Mouse (Mus musculus): Measurements from ENCODE around the gene Plcxd2.

Gene Plcxd2

DNA sequence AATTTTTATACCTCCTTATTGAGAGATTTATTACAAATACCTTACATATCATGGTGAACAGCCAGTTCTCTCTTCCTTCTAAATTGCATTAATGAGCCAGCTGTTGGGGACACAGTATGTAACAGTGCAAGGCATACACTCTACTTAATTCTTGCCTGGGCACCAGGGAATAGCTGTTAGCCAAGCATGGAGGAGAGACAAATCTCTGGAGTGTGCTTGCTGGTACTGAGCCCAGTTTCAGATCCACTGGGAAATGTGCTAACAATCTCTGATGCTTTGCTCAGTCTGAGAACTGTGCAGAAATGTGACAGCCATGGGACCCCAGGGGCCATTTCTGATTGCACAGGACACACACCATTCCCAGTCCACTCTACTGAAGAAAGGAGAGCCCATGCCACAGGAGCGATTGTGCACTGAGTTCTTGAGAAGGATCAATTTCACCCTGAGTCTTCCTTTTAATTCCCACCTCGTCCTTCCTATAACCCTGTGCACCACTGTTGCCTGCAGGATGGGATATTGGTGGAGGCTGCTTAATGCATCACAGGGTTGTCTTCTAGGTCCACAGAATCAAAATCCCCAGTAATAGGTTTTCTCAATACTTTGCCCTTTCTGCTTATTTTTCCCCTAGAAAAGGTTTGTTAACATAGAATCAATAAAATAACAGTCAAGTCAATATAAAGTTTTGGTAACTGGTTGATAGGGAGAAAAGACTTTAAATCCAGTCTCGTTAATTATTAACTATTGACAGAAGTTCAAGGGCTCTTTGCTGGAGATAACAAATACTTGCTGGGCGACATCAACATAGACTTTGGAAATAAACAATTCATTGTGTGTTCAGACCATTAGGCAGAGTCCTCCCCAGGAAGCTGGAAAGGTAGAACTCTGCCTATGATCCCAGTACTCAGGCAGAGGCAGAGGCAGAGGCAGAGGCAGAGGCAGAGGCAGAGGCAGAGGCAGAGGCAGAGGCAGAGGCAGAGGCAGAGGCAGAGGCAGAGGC lies 25.1 kb downstream of the Plcxd2 start:
- no peak for DNase-seq

- DNase-seq: no peak
Measured at GRCm38 (mm10) chr16:45976251-45976650, 33.8 kb downstream of the Plcxd2 start.

DNA sequence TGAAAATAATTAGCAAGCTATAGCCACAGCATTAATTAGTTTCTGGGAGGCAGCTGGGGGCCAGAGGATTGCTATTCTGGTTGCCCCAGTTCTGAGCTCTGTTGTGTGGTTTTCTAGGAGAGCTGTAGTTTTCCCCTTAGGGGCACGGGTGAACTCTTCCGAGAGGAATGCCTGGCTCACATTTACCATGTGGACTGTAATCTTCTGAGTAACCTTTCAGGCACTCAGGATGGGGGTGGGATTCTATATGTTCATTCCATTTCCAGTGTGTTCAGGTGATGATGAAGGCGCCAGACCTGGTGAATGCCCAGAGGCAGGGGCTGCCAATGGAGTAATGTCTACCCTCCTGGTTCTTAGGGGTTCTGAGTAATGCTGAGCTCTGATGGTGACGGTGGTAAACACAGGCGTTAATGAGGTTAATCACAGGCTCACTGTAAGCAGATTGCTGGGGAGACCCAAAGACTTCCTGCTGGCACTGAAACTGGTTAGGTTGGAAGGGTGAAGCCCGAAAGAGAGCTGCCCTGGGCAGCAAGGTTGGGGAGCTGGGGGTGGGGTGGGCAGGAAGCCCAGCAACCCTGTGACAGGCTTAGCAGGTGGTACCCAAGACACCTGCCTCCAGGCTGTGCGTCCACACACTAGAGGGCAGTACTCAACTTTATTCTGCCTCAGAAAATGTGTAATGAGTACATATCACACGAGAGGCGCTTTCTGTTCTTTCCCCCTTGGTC lies 35.9 kb downstream of the Plcxd2 start:
- peak; percentile 69 for DNase-seq

GRCm38 (mm10) chr16:45970187-45970586 lies 39.8 kb downstream of the Plcxd2 start:
- peak; percentile 32 for DNase-seq

GRCm38 (mm10) chr16:45968716-45969115 lies 41.3 kb downstream of the Plcxd2 start:
- no peak for DNase-seq

GRCm38 (mm10) chr16:45967471-45967870 lies 42.5 kb downstream of the Plcxd2 start:
- DNase-seq: peak; percentile 83

DNA sequence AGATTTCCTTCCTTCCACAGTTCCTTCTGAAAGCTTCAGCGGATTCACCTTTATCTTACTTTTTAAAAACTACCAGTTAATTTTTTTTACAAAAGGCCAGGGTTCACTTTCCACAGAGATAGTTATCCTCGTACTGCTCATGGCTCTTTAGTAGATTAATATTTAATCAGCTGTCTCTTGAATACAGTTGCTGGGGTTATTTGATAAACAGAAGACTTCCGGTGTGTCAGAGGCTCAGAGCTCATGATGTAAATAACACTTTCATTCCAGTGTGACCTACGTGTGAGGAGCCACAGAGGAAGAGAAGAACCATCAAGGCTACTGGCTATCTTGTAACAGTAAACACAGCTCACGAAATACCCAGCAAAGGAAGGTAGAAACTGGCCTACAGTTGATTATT lies 43.4 kb downstream of the Plcxd2 start:
- no peak for DNase-seq

DNA sequence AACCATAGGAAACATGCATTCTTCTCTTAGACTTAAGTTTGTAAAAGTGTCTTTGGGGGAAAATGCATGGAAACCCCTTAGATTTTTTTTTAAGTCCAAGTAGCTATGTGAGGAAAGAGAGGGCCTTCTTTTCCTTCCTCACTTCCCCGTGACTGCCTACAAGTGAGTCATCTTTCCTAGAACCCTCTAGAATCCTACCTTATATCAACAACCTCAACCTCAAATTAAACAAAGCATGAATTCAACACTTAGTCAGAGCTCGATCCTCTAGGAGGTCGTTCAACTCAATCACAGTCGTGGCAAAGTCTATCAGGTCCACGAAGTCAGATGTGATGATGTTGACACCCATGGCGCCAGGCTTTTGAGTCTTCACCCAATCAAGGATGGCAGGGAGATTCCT lies 45.2 kb downstream of the Plcxd2 start:
- no peak for DNase-seq

DNA sequence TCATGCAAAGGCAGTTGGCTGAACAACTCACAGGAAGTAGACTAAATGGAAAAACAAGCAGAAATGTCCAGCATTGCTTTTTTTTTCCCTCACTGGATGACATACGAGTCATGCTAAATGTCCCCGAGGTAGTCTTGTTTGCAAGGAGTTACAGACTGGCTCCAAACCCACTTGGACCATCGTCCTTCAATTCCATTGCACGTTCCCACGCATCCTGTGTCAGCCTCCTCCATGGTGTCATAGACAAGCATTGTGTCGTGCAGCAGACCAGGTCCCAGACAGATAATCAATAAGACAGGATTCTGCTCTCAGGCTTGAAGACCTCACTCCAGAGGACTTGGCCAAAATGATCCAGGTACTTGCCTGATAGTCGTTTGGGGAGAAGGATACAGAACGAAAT lies 46.2 kb downstream of the Plcxd2 start:
- DNase-seq: no peak

DNA sequence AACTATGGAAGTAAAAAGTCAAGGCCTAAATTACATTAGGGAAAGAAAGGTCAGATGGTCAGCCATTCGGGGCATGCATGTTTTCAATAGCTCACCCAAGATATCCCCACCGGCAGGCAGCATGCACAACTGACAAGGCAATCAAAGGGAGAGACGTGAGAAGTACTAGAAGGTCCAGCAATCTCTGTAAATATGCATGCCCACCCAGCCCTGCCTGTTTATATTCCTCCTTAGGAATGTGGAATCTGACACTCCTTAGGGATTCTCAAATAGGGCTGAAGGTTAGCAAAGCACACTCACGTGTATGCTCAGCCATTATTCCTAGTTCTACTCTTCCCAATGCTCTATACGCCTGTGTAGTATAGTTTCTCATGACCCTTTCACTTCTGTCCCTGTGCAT lies 46.9 kb downstream of the Plcxd2 start:
- no peak for DNase-seq

DNA sequence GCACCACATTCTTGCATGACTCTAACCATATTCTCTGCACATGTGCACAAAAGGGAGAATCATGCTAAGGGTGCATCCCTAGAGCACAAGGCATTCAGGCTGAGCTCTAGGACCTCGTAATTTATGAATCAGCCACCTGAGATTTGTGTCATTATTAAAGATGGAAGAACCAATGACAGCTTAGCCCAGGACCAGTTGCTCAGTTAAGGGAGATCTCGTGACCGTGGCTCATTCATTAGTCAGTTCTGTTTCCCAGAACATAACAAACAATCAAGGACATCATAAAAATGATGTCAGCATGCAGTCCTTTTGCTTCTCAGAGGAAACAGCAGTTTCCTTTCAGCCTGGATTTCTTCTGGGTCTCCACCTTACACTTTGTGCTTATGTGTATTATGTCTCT lies 49.0 kb downstream of the Plcxd2 start:
- no peak for DNase-seq

GRCm38 (mm10) chr16:45956390-45956950 lies 53.5 kb downstream of the Plcxd2 start:
- DNase-seq: no peak

DNA sequence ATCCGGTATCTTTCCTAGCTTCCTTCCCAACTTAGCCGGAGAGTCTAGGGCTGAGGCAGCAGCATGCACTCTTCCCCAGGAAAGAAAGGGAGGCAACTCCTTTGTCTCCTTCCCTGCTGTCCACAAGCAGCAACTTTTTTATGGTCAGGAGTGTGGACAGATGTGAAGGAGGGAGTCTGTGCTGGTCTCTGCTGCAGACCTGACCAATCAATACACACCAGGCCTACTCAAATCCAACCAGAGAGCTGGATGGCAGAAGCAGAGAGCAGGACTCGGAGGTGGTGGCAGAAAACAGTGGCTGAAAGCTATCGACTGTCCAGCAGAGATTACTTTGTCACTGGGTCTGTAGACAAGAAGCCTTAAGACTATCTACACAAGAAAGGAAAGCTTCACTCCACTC lies 56.6 kb downstream of the Plcxd2 start, which contains the start of gene Phldb2:
Gene Phldb2, minus strand, starts transcription at position 205 of the 400 bp plus-strand sequence.
- DNase-seq: no peak

GRCm38 (mm10) chr16:45952501-45952900 lies 57.5 kb downstream of the Plcxd2 start:
- no peak for DNase-seq

DNA sequence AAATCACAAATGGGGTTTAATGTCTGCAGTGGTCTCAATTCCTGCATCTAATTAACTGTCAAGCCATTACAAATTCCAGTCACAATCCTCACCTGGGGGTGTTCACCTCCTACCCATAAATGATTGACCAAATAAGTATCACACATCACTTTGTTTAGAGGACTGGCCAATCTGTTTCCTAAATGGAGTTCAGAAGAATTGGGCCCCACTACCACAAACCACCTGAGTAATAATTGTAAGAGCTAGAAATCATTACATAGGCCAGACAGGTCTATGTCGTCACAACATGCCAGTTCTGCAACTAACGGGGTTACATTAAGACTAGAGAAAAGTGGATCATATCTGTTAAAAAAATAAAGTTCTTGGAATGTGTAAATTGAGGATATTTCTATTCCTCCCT lies 58.0 kb downstream of the Plcxd2 start:
- DNase-seq: no peak

DNA sequence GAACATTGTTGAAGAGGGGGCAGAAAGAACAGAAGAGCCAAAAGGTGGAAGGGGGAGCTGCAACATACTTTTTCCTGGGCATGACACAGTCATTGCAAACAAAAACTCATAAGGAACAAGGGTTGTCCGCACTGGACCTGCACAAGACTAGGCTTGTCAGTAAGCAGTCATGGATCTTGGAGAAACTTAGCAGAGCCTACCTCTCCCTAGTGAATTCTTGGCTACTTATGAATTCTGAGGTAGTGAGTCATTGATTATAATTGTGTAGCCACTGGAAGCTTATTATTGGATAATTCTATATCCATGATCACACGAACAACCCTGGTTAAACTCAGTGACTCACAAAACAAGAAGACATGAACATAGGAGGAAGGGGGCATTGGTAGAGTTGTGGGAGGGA lies 63.7 kb downstream of the Plcxd2 start:
- DNase-seq: no peak

- no peak for DNase-seq
Measured at GRCm38 (mm10) chr16:45945649-45946048, 64.4 kb downstream of the Plcxd2 start.

GRCm38 (mm10) chr16:45945174-45945631 lies 64.8 kb downstream of the Plcxd2 start:
- DNase-seq: peak; percentile 34

DNA sequence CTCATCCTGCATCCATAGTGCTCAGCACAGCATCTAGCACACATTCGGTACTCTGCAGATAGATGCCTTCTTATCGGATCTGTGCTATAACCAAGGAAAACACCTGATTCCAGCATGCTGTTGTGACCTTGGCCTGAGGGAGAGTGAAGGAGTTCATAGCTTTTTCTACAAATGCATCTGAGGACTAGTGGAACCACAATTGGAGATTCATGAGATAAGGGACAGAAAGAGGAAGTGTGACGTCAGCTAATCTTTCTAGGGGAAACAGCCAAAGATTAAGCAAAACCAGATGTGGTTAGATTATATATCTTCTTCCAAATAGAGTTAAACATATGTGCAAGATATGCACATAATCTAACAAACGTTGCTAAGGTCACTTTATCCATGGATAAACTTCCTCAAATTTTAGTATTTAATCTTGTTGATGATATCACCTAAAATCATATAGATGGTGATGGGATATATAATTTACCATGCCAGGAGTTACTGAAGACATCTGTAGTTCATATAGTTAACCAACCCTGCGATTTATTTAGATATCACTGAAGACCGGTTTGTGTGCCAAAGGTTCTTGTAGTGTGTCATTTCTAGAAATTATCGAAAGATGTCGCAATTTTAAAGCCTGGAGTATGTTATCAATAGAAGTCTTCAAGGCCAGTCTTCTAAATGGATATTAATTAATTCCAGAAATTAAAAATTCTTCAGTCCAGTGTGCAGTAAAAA lies 67.7 kb downstream of the Plcxd2 start:
- DNase-seq: no peak

- no peak for DNase-seq
Measured at GRCm38 (mm10) chr16:45940701-45941100, 69.3 kb downstream of the Plcxd2 start.

DNA sequence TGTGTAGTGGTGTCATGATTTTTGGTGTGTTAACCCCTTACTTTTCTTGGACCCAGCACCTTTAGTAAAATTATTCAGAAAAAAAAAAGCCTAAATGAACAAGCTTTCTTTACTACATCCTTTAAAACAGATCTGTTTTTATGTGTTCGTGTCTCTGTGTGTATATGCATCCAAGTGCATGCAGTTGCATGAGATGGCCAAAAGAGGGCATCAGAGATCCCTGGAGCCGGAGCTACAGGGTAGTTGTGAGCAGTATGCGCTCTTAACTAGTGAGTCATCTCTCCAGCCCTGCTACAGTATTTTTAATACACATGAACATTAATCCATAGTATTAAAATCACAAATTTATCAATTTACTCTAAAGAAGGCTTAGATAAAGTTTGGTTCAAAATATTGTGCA lies 70.6 kb downstream of the Plcxd2 start:
- no peak for DNase-seq

GRCm38 (mm10) chr16:45937381-45937780 lies 72.6 kb downstream of the Plcxd2 start:
- no peak for DNase-seq

DNA sequence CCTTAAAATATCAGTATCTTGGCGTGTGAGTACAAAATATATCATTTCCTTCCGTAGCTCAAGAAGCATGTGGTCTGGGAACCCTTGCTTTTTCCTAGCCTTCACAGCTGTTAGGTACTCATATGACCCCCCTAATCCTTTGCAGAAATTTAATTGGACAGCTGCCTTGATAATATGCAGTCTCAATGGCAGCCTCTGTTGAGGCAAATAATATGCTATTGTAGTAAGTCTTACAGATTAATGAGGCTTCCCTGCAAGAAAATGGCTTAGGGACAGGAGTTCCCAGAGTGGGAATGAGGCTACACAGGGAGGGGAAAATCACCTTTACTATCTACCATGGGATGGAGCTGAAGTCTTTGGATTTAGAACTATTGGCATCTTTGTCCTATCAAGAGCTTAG lies 73.5 kb downstream of the Plcxd2 start:
- peak; percentile 90 for DNase-seq

Measured in retina, postnatal 1 day (tissue).